Mouse (Mus musculus) intestine, embryonic 16.5 days (tissue): ENCODE data around the gene Strip2. TPM values are rescaled to one million over a fixed set of nuclear protein-coding genes. Genes with fewer than 3 reads are reported as not detected.

Experiments
- ATAC-seq: fragments of 200-750 bp; cut with Nextera tagmentation; 2 replicates; pipeline ENCODE4 v1.8.0; 2017; ENCODE audit warnings: moderate TSS enrichment, moderate library complexity
- H3K27ac ChIP-seq: fragments of 300-500 bp; sonication (generic); 2 replicates; pipeline ENCODE4 v1.5.1; 2014; ENCODE audit warnings: mild to moderate bottlenecking, low read length
- H3K27me3 ChIP-seq: fragments of 300-500 bp; sonication (generic); replicated peaks from 2 replicates; pipeline ENCODE4 v1.6.1; 2014; ENCODE audit warnings: low read length, control low read depth, mixed read lengths; ENCODE audit not compliant: control insufficient read depth, insufficient read depth
- H3K36me3 ChIP-seq: fragments of 300-500 bp; sonication (generic); 2 replicates; pipeline ENCODE4 v1.6.1; 2014; ENCODE audit warnings: low read length, control low read depth; ENCODE audit not compliant: control insufficient read depth, insufficient read depth
- H3K4me1 ChIP-seq: fragments of 300-500 bp; sonication (generic); 2 replicates; pipeline ENCODE4 v1.6.1; 2014; ENCODE audit warnings: low read length, control low read depth, mixed read lengths; ENCODE audit not compliant: control insufficient read depth, insufficient read depth
- H3K4me2 ChIP-seq: fragments of 300-500 bp; sonication (generic); 2 replicates; pipeline ENCODE4 v1.6.1; 2014; ENCODE audit warnings: low read depth, low read length, control low read depth
- H3K4me3 ChIP-seq: fragments of 300-500 bp; sonication (generic); 2 replicates; pipeline ENCODE4 v1.5.1; 2014; ENCODE audit warnings: mild to moderate bottlenecking, low read length
- H3K9ac ChIP-seq: fragments of 300-500 bp; sonication (generic); 2 replicates; pipeline ENCODE4 v1.6.1; 2014; ENCODE audit warnings: low read depth, low read length
- H3K9me3 ChIP-seq: fragments of 300-500 bp; sonication (generic); 2 replicates; pipeline ENCODE4 v1.6.1; 2016; ENCODE audit warnings: low read length, control low read depth; ENCODE audit not compliant: control insufficient read depth
- WGBS: fragments of 180-500 bp; shearing (Covaris S2); extraction: QIAGEN DNeasy Blood & Tissue Kit; methylation state at CpG from one replicate; pipeline ENCODE4 v1.1.7; 2014; 5-methylcytosine and 5-hydroxymethylcytosine counted together
- polyA plus RNA-seq: library from polyadenylated mRNA; unstranded; fragments of >200 nt; fragmentation: Nextera tagmentation; extraction: Ambion mirVana; gene quantifications from 2 replicates; pipeline ENCODE4 v1.2.1, GENCODE M21; 2015

Strip2 gene
- polyA plus RNA-seq, result 0.54 and 0.60 TPM in 2 replicates

- H3K27ac ChIP-seq, result no peak within 1 kb of the TSS
- no peaks in the 10 kb centered on the region for H3K9me3 ChIP-seq
- peak within 1 kb of the TSS; percentile 100 for H3K4me2 ChIP-seq
- H3K4me1 ChIP-seq, result no peaks in the 10 kb centered on the region
- WGBS, result under 1% methylated on average over 67 of the region's 67 CpGs
- H3K27me3 ChIP-seq, result no peaks in the 10 kb centered on the region; the same call in 1 of the 2 replicates
- peak; percentile 100 for ATAC-seq
- no peaks in the 10 kb centered on the region for H3K36me3 ChIP-seq
- peak within 1 kb of the TSS; percentile 67 for H3K9ac ChIP-seq
- peak within 1 kb of the TSS; percentile 76 for H3K4me3 ChIP-seq
Measured at GRCm38 (mm10) chr6:29916530-29917382, at the start of gene Strip2. Gene Strip2, plus strand, starts transcription at chr6:29917012.

GRCm38 (mm10) chr6:29868341-29868895, 48.4 kb upstream of the Strip2 start:
- 72% methylated on average over 2 of the region's 2 CpGs for WGBS
- H3K36me3 ChIP-seq, result no peaks in the 10 kb centered on the region; the same call in 1 of the 2 replicates
- H3K9me3 ChIP-seq, result no peaks in the 10 kb centered on the region
- H3K27ac ChIP-seq, result peak overlapping the region; percentile 33
- H3K9ac ChIP-seq, result no peak overlapping the region
- H3K4me3 ChIP-seq, result no peak overlapping the region
- no peak overlapping the region for H3K4me2 ChIP-seq
- 0 out of 2 replicates have a peak, but pooled peaks have one; percentile 41 for ATAC-seq
- peaks cover 5% of the 10 kb centered on the region; the same call in 1 of the 2 replicates for H3K4me1 ChIP-seq
- H3K27me3 ChIP-seq, result no peaks in the 10 kb centered on the region

GRCm38 (mm10) chr6:29873654-29874053, 43.2 kb upstream of the Strip2 start:
- no peaks in the 10 kb centered on the region for H3K9me3 ChIP-seq
- peaks cover 1% of the 10 kb centered on the region; the same call in 1 of the 2 replicates for H3K4me1 ChIP-seq
- no peak overlapping the region for H3K27ac ChIP-seq
- no peak for ATAC-seq
- H3K36me3 ChIP-seq, result no peaks in the 10 kb centered on the region; the same call in 1 of the 2 replicates
- H3K27me3 ChIP-seq, result no peaks in the 10 kb centered on the region
- no peak overlapping the region for H3K4me2 ChIP-seq
- H3K4me3 ChIP-seq, result no peak overlapping the region
- no peak overlapping the region for H3K9ac ChIP-seq
- 66% methylated on average over 2 of the region's 2 CpGs for WGBS

GRCm38 (mm10) chr6:29875576-29875975, 41.2 kb upstream of the Strip2 start:
- Histone ChIP-seq H3K9ac (no peak overlapping the region), H3K27ac (no peak overlapping the region), H3K4me1 (no peaks in the 10 kb centered on the region), H3K4me2 (no peak overlapping the region), H3K9me3 (no peaks in the 10 kb centered on the region), H3K27me3 (no peaks in the 10 kb centered on the region), H3K36me3 (no peaks in the 10 kb centered on the region; the same call in 1 of the 2 replicates), H3K4me3 (no peak overlapping the region)
- 86% methylated on average over 5 of the region's 5 CpGs for WGBS
- ATAC-seq, result no peak

- no peaks in the 10 kb centered on the region for H3K27me3 ChIP-seq
Measured at GRCm38 (mm10) chr6:29876782-29877181, 40.0 kb upstream of the Strip2 start.

GRCm38 (mm10) chr6:29879579-29879978, 37.2 kb upstream of the Strip2 start:
- no peak for ATAC-seq
- no peak overlapping the region for H3K4me2 ChIP-seq
- H3K4me3 ChIP-seq, result no peak overlapping the region
- H3K36me3 ChIP-seq, result no peaks in the 10 kb centered on the region
- H3K27ac ChIP-seq, result no peak overlapping the region
- no peaks in the 10 kb centered on the region for H3K4me1 ChIP-seq
- no peaks in the 10 kb centered on the region for H3K9me3 ChIP-seq
- no peak overlapping the region for H3K9ac ChIP-seq
- no peaks in the 10 kb centered on the region for H3K27me3 ChIP-seq

More at GRCm38 (mm10) chr6:29876782-29877181, 40.0 kb upstream of the Strip2 start:
- Histone ChIP-seq H3K4me2 (no peak overlapping the region), H3K9me3 (no peaks in the 10 kb centered on the region), H3K4me3 (no peak overlapping the region), H3K9ac (no peak overlapping the region), H3K36me3 (no peaks in the 10 kb centered on the region), H3K4me1 (no peaks in the 10 kb centered on the region), H3K27ac (no peak overlapping the region)
- 80% methylated on average over 4 of the region's 4 CpGs for WGBS
- no peak for ATAC-seq

- Histone ChIP-seq H3K9me3 (no peaks in the 10 kb centered on the region), H3K4me3 (no peak overlapping the region), H3K4me1 (no peaks in the 10 kb centered on the region), H3K27ac (no peak overlapping the region), H3K9ac (no peak overlapping the region), H3K36me3 (no peaks in the 10 kb centered on the region), H3K4me2 (no peak overlapping the region), H3K27me3 (no peaks in the 10 kb centered on the region)
- ATAC-seq, result no peak
- WGBS, result 92% methylated on average over 3 of the region's 3 CpGs
Measured at GRCm38 (mm10) chr6:29880796-29881195, 36.0 kb upstream of the Strip2 start.

GRCm38 (mm10) chr6:29881936-29882335, 34.9 kb upstream of the Strip2 start:
- 66% methylated on average over 2 of the region's 2 CpGs for WGBS
- Histone ChIP-seq H3K27ac (no peak overlapping the region), H3K4me2 (no peak overlapping the region), H3K4me1 (no peaks in the 10 kb centered on the region), H3K36me3 (no peaks in the 10 kb centered on the region), H3K9ac (no peak overlapping the region), H3K4me3 (no peak overlapping the region), H3K9me3 (no peaks in the 10 kb centered on the region), H3K27me3 (no peaks in the 10 kb centered on the region)
- ATAC-seq, result no peak

GRCm38 (mm10) chr6:29882870-29883269, 33.9 kb upstream of the Strip2 start:
- WGBS, result 76% methylated on average over 6 of the region's 6 CpGs
- Histone ChIP-seq H3K27ac (no peak overlapping the region), H3K9ac (no peak overlapping the region), H3K4me1 (no peaks in the 10 kb centered on the region), H3K4me3 (no peak overlapping the region), H3K27me3 (no peaks in the 10 kb centered on the region), H3K4me2 (no peak overlapping the region), H3K36me3 (no peaks in the 10 kb centered on the region), H3K9me3 (no peaks in the 10 kb centered on the region)
- ATAC-seq, result no peak
